Mouse (Mus musculus): ENCODE measurements at regions not wholly inside any gene's neighbourhood (a gene's known extent, or its start where the extent isn't known, plus 50 kb on each side); places are given as distances from the start of the nearest gene placed in this dataset.
A peak's percentile ranks its signal among the peaks of the same experiment; 100 is the strongest.

- peak; percentile 41 for DNase-seq (ENCODE audit: low read depth, low spot score)
Measured at GRCm38 (mm10) chrX:151708055-151708670, 92.4 kb upstream of the Huwe1 start.

All from mesoderm, embryonic 11.5 days (tissue).